Mouse (Mus musculus) myocyte (in vitro differentiated cells): ENCODE measurements at regions not wholly inside any gene's neighbourhood (a gene's known extent, or its start where the extent isn't known, plus 50 kb on each side); places are given as distances from the start of the nearest gene placed in this dataset.

ENCODE experiments used
- H3K27me3 ChIP-seq: one replicate; pipeline ENCODE4 v1.6.1; 2011; ENCODE audit not compliant: control insufficient read depth, insufficient read depth, insufficient read length
- H3K36me3 ChIP-seq: one replicate; pipeline ENCODE4 v1.6.1; 2011; ENCODE audit not compliant: control insufficient read depth, insufficient read depth
- H3K4me2 ChIP-seq: one replicate; pipeline ENCODE4 v1.6.1; 2011; ENCODE audit warnings: low read depth, control low read depth
- H3K4me3 ChIP-seq: one replicate; pipeline ENCODE4 v1.5.1; 2011; ENCODE audit warnings: mild to moderate bottlenecking, control low read depth, moderate library complexity
- H3K79me2 ChIP-seq: one replicate; pipeline ENCODE4 v1.6.1; 2011; ENCODE audit not compliant: control insufficient read depth, insufficient read depth
- H3ac ChIP-seq: one replicate; pipeline ENCODE4 v1.6.1; 2011; ENCODE audit not compliant: control insufficient read depth, insufficient read length
- CEBPB ChIP-seq: IDR thresholded peaks from 2 replicates; pipeline ENCODE4 v1.6.1; 2011; ENCODE audit warnings: mild to moderate bottlenecking, moderate library complexity; ENCODE audit not compliant: poor library complexity, insufficient read depth, severe bottlenecking
- E2F4 ChIP-seq: IDR thresholded peaks from one replicate; pipeline ENCODE4 v1.6.1; 2011; ENCODE audit warnings: mild to moderate bottlenecking, control low read depth, moderate library complexity; ENCODE audit not compliant: insufficient read depth
- MAX ChIP-seq: IDR thresholded peaks from one replicate; pipeline ENCODE4 v1.6.1; 2011; ENCODE audit warnings: low read depth, mild to moderate bottlenecking, control low read depth
- MYOD1 ChIP-seq, 3 experiments: IDR thresholded peaks; one replicate each; pipeline ENCODE4 v1.6.1; 2011; ENCODE audit warnings: control low read depth in 2 of 3, low read depth in 2 of 3, mild to moderate bottlenecking in 2 of 3, moderate library complexity in 1 of 3; ENCODE audit not compliant: insufficient read length in 2 of 3, control insufficient read depth in 1 of 3
- MYOG ChIP-seq, 3 experiments: IDR thresholded peaks; one replicate each; pipeline ENCODE4 v1.6.1; 2011; ENCODE audit warnings: control low read depth in 2 of 3, low read depth in 2 of 3, mild to moderate bottlenecking in 2 of 3; ENCODE audit not compliant: insufficient read length in 2 of 3, control insufficient read depth in 1 of 3, insufficient read depth in 1 of 3
- POLR2A ChIP-seq: IDR thresholded peaks from one replicate; pipeline ENCODE4 v1.6.1; 2011; ENCODE audit warnings: low read depth, mild to moderate bottlenecking, control low read depth, moderate library complexity; ENCODE audit not compliant: insufficient read length
- POLR2AphosphoS2 ChIP-seq: IDR thresholded peaks from one replicate; pipeline ENCODE4 v1.6.1; 2011; ENCODE audit warnings: low read depth, control low read depth; ENCODE audit not compliant: insufficient read length
- REST ChIP-seq: IDR thresholded peaks from one replicate; pipeline ENCODE4 v1.6.1; 2011; ENCODE audit warnings: mild to moderate bottlenecking, control low read depth, moderate library complexity; ENCODE audit not compliant: insufficient read depth, insufficient read length
- SRF ChIP-seq: IDR thresholded peaks from one replicate; pipeline ENCODE4 v1.6.1; 2011; ENCODE audit warnings: low read depth; ENCODE audit not compliant: control insufficient read depth, insufficient read length
- TCF12 ChIP-seq: IDR thresholded peaks from one replicate; pipeline ENCODE4 v1.6.1; 2011; ENCODE audit warnings: mild to moderate bottlenecking, control low read depth; ENCODE audit not compliant: poor library complexity, insufficient read depth, severe bottlenecking
- TCF3 ChIP-seq: IDR thresholded peaks from one replicate; pipeline ENCODE4 v1.6.1; 2011; ENCODE audit warnings: low read depth, control low read depth; ENCODE audit not compliant: insufficient read length
- USF1 ChIP-seq: IDR thresholded peaks from one replicate; pipeline ENCODE4 v1.6.1; 2011; ENCODE audit warnings: low read depth, mild to moderate bottlenecking, control low read depth, moderate library complexity

- Histone ChIP-seq H3K79me2 (no peaks in the 10 kb centered on the region), H3K36me3 (no peaks in the 10 kb centered on the region), H3K4me3 (no peak overlapping the region), H3K27me3 (no peaks in the 10 kb centered on the region), H3ac (no peak overlapping the region), H3K4me2 (no peak overlapping the region)
- TF ChIP-seq MYOD1 (IDR thresholded peaks at IDR 0.05; ENCODE audit: control insufficient read depth in 1 of 3, insufficient read length in 2 of 3, low read depth in 2 of 3), result no peak
- no peak for TF ChIP-seq TCF3
- TF ChIP-seq MYOG (IDR thresholded peaks at IDR 0.05; ENCODE audit: control insufficient read depth in 1 of 3, insufficient read depth in 1 of 3, insufficient read length in 2 of 3, low read depth in 2 of 3), result no peak
- no peak for TF ChIP-seq REST
- no peak for TF ChIP-seq USF1
- TF ChIP-seq CEBPB, result no peak
- TF ChIP-seq POLR2AphosphoS2, result no peak
- no peak for TF ChIP-seq MAX
- no peak for TF ChIP-seq POLR2A
- no peak for TF ChIP-seq TCF12
- TF ChIP-seq E2F4, result no peak
- TF ChIP-seq SRF, result no peak
Observed at GRCm38 (mm10) chr15:88196539-88196938, 403.6 kb upstream of the Zdhhc25 start.

GRCm38 (mm10) chr15:88202736-88203135, 397.4 kb upstream of the Zdhhc25 start:
- Histone ChIP-seq H3K4me2 (no peak overlapping the region), H3K27me3 (no peaks in the 10 kb centered on the region), H3K4me3 (no peak overlapping the region), H3K36me3 (no peaks in the 10 kb centered on the region), H3K79me2 (no peaks in the 10 kb centered on the region), H3ac (no peak overlapping the region)
- TF ChIP-seq TCF3 (no peak), MYOD1 (IDR thresholded peaks at IDR 0.05; ENCODE audit: control insufficient read depth in 1 of 3, insufficient read length in 2 of 3, low read depth in 2 of 3) (no peak), REST (no peak), USF1 (no peak), MAX (no peak), E2F4 (no peak), POLR2A (no peak), TCF12 (no peak), SRF (no peak), CEBPB (no peak), MYOG (IDR thresholded peaks at IDR 0.05; ENCODE audit: control insufficient read depth in 1 of 3, insufficient read depth in 1 of 3, insufficient read length in 2 of 3, low read depth in 2 of 3) (no peak), POLR2AphosphoS2 (no peak)

- H3K36me3 ChIP-seq, result no peaks in the 10 kb centered on the region
- no peaks in the 10 kb centered on the region for H3K79me2 ChIP-seq
- no peak overlapping the region for H3ac ChIP-seq
- H3K4me3 ChIP-seq, result no peak overlapping the region
- TF ChIP-seq USF1 (no peak), TCF3 (no peak), SRF (no peak), MAX (no peak), E2F4 (no peak), POLR2AphosphoS2 (no peak), MYOD1 (IDR thresholded peaks at IDR 0.05; ENCODE audit: control insufficient read depth in 1 of 3, insufficient read length in 2 of 3, low read depth in 2 of 3) (no peak), TCF12 (no peak), POLR2A (no peak), CEBPB (no peak), REST (no peak), MYOG (IDR thresholded peaks at IDR 0.05; ENCODE audit: control insufficient read depth in 1 of 3, insufficient read depth in 1 of 3, insufficient read length in 2 of 3, low read depth in 2 of 3) (no peak)
- no peak overlapping the region for H3K4me2 ChIP-seq
- H3K27me3 ChIP-seq, result no peaks in the 10 kb centered on the region
Observed at GRCm38 (mm10) chr15:88213356-88213755, 386.7 kb upstream of the Zdhhc25 start.

- Histone ChIP-seq H3K36me3 (no peaks in the 10 kb centered on the region), H3K27me3 (no peaks in the 10 kb centered on the region), H3K4me3 (no peak overlapping the region), H3ac (no peak overlapping the region), H3K4me2 (no peak overlapping the region), H3K79me2 (no peaks in the 10 kb centered on the region)
- TF ChIP-seq MAX (no peak), TCF3 (no peak), TCF12 (no peak), POLR2AphosphoS2 (no peak), MYOD1 (IDR thresholded peaks at IDR 0.05; ENCODE audit: control insufficient read depth in 1 of 3, insufficient read length in 2 of 3, low read depth in 2 of 3) (no peak), REST (no peak), E2F4 (no peak), CEBPB (no peak), USF1 (no peak), MYOG (IDR thresholded peaks at IDR 0.05; ENCODE audit: control insufficient read depth in 1 of 3, insufficient read depth in 1 of 3, insufficient read length in 2 of 3, low read depth in 2 of 3) (no peak), POLR2A (no peak), SRF (no peak)
Observed at GRCm38 (mm10) chr15:88214286-88214685, 385.8 kb upstream of the Zdhhc25 start.
